Mouse (Mus musculus) neural tube, embryonic 15.5 days (tissue): ENCODE measurements around the gene Paip2b. TPM values are rescaled to one million over a fixed set of nuclear protein-coding genes. Genes with fewer than 3 reads are reported as not detected.
A peak's percentile ranks its signal among the peaks of the same experiment; 100 is the strongest.
"Not testable (repeated sequence)": the region's sequence is repeated elsewhere in the genome, so short reads cannot be mapped to it uniquely, and the experiment has no call there.

Experiments
- ATAC-seq: fragments of 200-750 bp; cut with Nextera tagmentation; 2 replicates; pipeline ENCODE4 v1.8.0; 2017; ENCODE audit warnings: mild to moderate bottlenecking, moderate TSS enrichment, moderate library complexity; ENCODE audit not compliant: low FRiP score
- H3K27ac ChIP-seq: fragments of 300-500 bp; sonication (generic); replicated peaks from 2 replicates; pipeline ENCODE4 v1.5.1; 2015; ENCODE audit warnings: mild to moderate bottlenecking, inconsistent platforms
- H3K27me3 ChIP-seq: fragments of 300-500 bp; sonication (generic); replicated peaks from 2 replicates; pipeline ENCODE4 v1.6.1; 2015; ENCODE audit warnings: inconsistent platforms
- H3K36me3 ChIP-seq: fragments of 300-500 bp; sonication (generic); 2 replicates; pipeline ENCODE4 v1.6.1; 2015; ENCODE audit warnings: inconsistent platforms
- H3K4me1 ChIP-seq: fragments of 300-500 bp; sonication (generic); 2 replicates; pipeline ENCODE4 v1.6.1; 2015; ENCODE audit warnings: inconsistent platforms
- H3K4me2 ChIP-seq: fragments of 300-500 bp; sonication (generic); 2 replicates; pipeline ENCODE4 v1.6.1; 2015; ENCODE audit warnings: inconsistent platforms, mild to moderate bottlenecking, moderate library complexity
- H3K4me3 ChIP-seq: fragments of 300-500 bp; sonication (generic); replicated peaks from 2 replicates; pipeline ENCODE4 v1.5.1; 2015; ENCODE audit warnings: mild to moderate bottlenecking, inconsistent platforms
- H3K9ac ChIP-seq: fragments of 300-500 bp; sonication (generic); replicated peaks from 2 replicates; pipeline ENCODE4 v1.6.1; 2015; ENCODE audit warnings: mild to moderate bottlenecking, inconsistent platforms
- H3K9me3 ChIP-seq: fragments of 300-500 bp; sonication (generic); replicated peaks from 2 replicates; pipeline ENCODE4 v1.6.1; 2016; ENCODE audit warnings: inconsistent platforms
- WGBS: fragments of 180-500 bp; shearing (Covaris S2); methylation state at CpG from one replicate; pipeline ENCODE4 v1.1.7; 2015; ENCODE audit warnings: mixed read lengths; 5-methylcytosine and 5-hydroxymethylcytosine counted together
- polyA plus RNA-seq: library from polyadenylated mRNA; unstranded; fragments of >200 nt; fragmentation: Nextera tagmentation; extraction: Ambion mirVana; gene quantifications from 2 replicates; pipeline ENCODE4 v1.2.1, GENCODE M21; 2015

Gene Paip2b
- polyA plus RNA-seq, 1 experiment from 2014 or later: 26.1 TPM

DNA sequence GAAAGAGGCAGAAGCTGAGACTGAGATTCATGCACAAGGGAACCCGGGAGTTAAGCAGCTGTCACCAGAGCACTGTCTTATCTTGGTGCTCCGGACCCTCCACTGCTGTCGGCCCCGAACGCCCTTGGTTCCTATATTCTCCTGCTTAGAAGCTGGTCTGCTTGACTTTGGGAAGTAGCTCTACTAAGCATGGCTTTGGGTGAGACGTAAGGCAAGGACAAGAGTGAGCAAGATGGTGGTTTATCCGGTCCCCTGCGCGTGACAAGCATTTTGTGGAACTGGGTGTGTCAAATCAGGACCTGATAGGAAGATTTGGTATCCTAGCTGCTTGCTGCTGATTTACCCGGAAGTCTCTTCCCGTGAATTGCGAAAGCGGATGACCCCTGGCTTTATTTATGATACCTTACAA, 36.0 kb downstream of the Paip2b start:
- Histone ChIP-seq H3K4me1 (peaks cover 27% of the 10 kb centered on the region), H3K9me3 (no peaks in the 10 kb centered on the region), H3K27ac (peak overlapping the region; percentile 91), H3K4me3 (peak overlapping the region; percentile 69), H3K27me3 (no peaks in the 10 kb centered on the region), H3K36me3 (peaks cover 30% of the 10 kb centered on the region), H3K9ac (peak overlapping the region; percentile 87), H3K4me2 (peak overlapping the region; percentile 88)
- peak; percentile 45; the same call in 1 of the 2 replicates for ATAC-seq
- WGBS: 8% methylated on average over 13 of the region's 13 CpGs

DNA sequence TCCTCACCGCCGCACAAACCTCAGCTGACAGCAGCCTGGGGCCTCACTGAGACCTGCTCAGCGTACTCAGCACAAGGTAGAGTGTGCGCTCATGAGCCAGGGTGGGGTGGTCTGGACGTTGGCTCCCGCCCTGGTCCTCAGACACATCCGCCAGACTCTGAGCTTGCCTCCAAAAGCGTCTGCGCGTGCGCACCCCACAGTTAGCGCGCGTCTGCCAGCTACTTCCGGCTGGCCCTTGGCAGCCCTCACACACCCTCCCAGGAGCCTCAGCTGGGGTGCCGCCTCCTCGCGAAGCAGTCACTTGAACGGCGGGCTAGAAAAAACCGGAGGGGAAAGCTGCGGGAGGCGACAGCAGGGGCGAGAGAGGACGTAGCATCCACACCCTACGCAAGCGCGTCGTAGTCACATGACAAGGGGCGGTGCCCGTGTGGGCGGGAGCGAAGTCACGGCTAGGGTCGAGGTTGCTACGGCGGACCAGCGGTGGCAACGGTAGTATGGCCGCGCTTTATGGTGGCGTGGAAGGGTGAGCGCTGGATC, 36.7 kb downstream of the Paip2b start, which contains the start of gene Nagk:
TSS of gene Nagk (plus strand) at position 223 of the 537 bp plus-strand sequence.
- Histone ChIP-seq H3K4me2 (peak within 1 kb of the TSS; percentile 88), H3K9ac (peak within 1 kb of the TSS; percentile 87), H3K27ac (peak within 1 kb of the TSS; percentile 91), H3K4me3 (peak within 1 kb of the TSS; percentile 69), H3K9me3 (no peaks in the 10 kb centered on the region), H3K4me1 (peaks cover 27% of the 10 kb centered on the region), H3K36me3 (peaks cover 23% of the 10 kb centered on the region), H3K27me3 (no peaks in the 10 kb centered on the region)
- whole genome bisulfite sequencing: under 1% methylated on average over 43 of the region's 43 CpGs
- ATAC-seq: peak; percentile 95

DNA sequence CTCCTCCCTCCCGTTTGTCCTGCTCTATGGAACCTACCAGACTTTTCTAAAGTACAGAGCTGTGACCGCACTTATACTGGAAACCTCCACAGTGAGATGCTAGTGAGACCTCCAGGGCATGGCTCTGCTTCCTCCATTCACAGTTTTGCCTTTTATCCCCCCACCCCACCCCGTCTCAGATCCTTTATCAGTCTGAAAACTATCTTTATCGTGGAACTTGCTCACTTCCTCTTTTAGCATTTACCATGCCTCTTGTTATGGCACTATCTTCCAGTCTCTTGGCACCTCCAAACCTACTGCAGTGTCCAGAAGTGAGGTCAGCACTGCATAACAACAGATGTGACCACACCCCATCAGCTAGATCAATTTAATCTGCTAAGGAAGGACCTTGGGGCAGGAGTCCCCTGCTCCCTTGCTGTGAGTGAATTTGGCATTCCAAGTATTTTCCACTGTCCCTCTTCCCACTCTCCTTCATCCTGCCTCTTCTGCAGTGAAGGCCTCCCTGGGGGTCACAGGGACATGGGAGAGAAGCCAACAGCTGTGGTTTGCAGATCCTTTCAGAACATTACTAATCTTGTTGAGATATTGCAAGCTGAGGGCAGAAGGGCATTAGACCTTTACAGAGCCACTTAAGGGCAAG, 40.2 kb downstream of the Paip2b start:
- 71% methylated on average over 4 of the region's 4 CpGs for WGBS
- Histone ChIP-seq H3K9ac (no peak overlapping the region), H3K9me3 (no peaks in the 10 kb centered on the region), H3K4me2 (no peak overlapping the region), H3K4me1 (peaks cover 16% of the 10 kb centered on the region), H3K4me3 (no peak overlapping the region), H3K27ac (no peak overlapping the region), H3K36me3 (no peaks in the 10 kb centered on the region), H3K27me3 (no peaks in the 10 kb centered on the region)
- ATAC-seq: no peak

DNA sequence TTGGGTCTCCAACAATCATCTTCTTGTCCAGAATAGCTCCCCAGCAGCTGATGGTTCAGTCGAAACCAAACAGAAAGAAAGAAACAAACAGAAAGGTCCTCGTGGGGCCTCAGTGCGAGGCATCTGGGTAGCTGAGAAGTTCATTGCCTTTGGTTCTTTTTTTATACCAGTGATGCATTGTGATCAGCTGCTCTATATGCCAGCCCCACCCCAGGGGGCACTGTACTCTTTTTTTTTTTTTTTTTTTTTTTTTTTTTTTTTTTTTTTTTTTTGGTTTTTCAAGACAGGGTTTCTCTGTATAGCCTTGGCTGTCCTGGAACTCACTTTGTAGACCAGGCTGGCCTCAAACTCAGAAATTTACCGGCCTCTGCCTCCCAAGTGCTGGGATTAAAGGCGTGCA, 41.0 kb downstream of the Paip2b start:
- not testable (repeated sequence) for H3K4me2 ChIP-seq, H3K9me3 ChIP-seq, H3K4me3 ChIP-seq, H3K36me3 ChIP-seq, H3K4me1 ChIP-seq, ATAC-seq, H3K9ac ChIP-seq, H3K27me3 ChIP-seq, H3K27ac ChIP-seq
- WGBS: 80% methylated on average over 5 of the region's 5 CpGs

DNA sequence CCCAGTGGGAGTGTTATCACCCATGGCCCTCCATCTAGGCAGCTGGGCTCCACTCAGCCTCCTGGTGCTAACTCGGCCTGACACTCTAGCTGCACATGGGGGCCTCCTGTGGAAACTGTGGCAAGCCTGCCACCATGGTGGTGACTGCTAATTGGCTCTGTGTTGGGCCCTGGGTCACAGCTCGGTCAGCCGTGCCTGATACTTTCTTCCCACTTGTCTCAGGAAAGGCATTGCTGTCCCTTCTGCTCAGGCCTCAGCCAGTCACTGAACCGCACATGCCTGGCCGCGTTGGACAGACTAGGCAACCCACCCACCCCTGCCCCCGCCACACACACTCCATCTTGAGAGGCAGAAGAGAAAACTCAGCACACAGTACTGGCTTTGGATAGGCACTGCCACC, 43.0 kb downstream of the Paip2b start:
- Histone ChIP-seq H3K27me3 (no peaks in the 10 kb centered on the region), H3K4me3 (no peak overlapping the region), H3K9me3 (no peaks in the 10 kb centered on the region), H3K4me2 (no peak overlapping the region), H3K4me1 (no peaks in the 10 kb centered on the region), H3K36me3 (no peaks in the 10 kb centered on the region), H3K27ac (no peak overlapping the region), H3K9ac (no peak overlapping the region)
- WGBS: 38% methylated on average over 7 of the region's 7 CpGs
- 0 out of 2 replicates have a peak, but pooled peaks have one; percentile 41 for ATAC-seq

DNA sequence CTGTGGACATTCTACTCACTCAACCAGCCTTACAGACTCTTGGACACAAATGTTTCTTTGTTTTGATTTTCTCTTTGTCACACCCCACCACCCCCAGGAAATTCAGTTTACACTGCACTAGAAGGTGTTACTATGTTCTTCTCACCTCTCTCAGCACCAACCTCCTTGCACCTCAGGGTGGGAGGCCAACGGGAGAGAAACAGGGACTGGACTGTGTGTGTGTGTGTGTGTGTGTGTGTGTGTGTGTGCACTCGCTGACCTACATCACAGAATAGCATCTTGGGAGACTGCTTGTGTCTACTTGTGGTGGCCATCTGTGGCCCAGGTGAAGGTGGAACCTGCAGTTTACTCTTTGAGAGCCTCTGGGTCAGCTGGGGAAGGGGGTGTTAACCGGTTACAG, 45.1 kb downstream of the Paip2b start:
- WGBS: 91% methylated on average over 3 of the region's 3 CpGs
- ATAC-seq: no peak
- H3K4me1 ChIP-seq: no peaks in the 10 kb centered on the region
- H3K27ac ChIP-seq: no peak overlapping the region
- no peak overlapping the region for H3K9ac ChIP-seq
- H3K27me3 ChIP-seq: no peaks in the 10 kb centered on the region
- no peaks in the 10 kb centered on the region for H3K9me3 ChIP-seq
- H3K4me2 ChIP-seq: no peak overlapping the region
- H3K4me3 ChIP-seq: no peak overlapping the region
- H3K36me3 ChIP-seq: no peaks in the 10 kb centered on the region

DNA sequence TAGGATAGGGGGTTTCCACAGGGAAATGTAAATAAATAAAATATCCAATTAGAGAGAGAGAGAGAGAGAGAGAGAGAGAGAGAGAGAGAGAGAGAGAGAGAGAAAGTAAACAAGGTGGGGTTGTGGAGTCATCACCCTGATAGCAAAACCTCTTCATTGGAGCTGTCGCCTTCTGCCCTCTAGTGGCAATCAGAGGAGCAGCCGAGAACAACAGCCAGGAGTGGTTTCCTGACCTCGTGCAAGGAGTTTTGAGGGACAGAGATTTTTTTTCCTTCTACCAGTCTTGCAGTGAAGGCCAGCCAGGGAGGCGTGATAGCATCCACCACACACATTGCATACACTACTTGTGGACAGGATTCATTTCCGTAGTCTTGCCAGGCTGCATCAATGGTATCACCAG, 52.5 kb downstream of the Paip2b start:
- 4% methylated on average over 5 of the region's 5 CpGs for WGBS
- Histone ChIP-seq H3K4me1 (peaks cover 20% of the 10 kb centered on the region), H3K9ac (no peak overlapping the region), H3K4me3 (no peak overlapping the region), H3K36me3 (no peaks in the 10 kb centered on the region), H3K27ac (no peak overlapping the region), H3K4me2 (no peak overlapping the region), H3K27me3 (no peaks in the 10 kb centered on the region), H3K9me3 (no peaks in the 10 kb centered on the region)
- no peak for ATAC-seq

DNA sequence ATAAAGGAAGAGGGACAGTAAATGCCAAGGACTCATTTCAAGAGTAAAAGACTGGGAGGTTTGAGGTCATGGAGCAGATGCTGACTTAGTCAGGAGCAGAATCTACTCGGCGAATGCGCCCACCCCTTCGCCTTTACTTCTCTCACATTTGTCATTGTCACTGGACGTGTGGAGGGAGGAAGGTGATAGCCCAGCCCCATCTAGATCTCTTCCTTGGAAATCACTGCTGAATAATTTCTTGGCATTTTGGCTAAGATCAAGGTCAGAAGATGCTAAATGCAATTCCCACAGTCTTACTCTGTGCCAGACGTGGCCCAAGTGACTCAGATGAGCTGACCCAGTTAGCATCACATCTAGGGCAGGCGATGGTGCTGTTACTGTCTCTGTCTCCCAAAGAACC, 53.2 kb downstream of the Paip2b start:
- no peak overlapping the region for H3K9ac ChIP-seq
- H3K36me3 ChIP-seq: no peaks in the 10 kb centered on the region; the same call in 1 of the 2 replicates
- H3K9me3 ChIP-seq: no peaks in the 10 kb centered on the region
- ATAC-seq: no peak
- no peak overlapping the region for H3K4me2 ChIP-seq
- no peaks in the 10 kb centered on the region for H3K27me3 ChIP-seq
- H3K27ac ChIP-seq: no peak overlapping the region
- peaks cover 27% of the 10 kb centered on the region for H3K4me1 ChIP-seq
- H3K4me3 ChIP-seq: no peak overlapping the region
- WGBS: 87% methylated on average over 7 of the region's 7 CpGs

DNA sequence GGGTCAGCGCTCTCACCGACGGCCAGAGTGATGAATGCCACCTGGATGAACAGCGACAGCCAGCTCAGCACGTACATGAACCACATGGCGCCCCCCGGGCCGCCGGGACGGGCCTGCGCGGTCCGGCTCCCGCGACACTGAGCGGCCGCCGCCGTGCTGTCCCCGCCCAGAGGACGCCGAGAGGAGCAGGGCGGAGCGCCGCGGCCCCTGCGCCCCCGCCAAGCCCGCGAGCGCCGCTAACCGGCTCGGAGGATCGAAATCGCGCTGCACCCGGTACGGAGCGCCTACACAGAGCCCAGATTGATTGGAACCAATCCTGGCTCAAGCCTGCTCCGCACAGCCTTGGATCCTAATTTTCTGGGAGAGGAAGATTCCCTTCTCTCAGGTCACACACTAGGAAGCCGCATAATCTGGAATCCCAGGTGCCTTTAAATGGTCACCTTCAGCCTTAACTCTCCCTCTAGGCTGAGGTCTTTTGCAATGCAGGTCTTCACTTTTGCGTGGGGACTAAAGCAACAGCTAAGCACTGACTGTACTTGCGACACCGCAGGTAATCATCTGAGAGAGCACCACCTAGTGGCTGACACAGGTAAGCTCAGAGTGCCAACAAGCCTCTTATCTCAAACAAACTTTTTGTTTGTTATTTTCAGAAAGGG, 55.8 kb downstream of the Paip2b start, which contains the start of gene Tex261:
TSS of gene Tex261 (minus strand) at position 176 of the 656 bp plus-strand sequence.
- ATAC-seq: peak; percentile 95
- WGBS: under 1% methylated on average over 45 of the region's 45 CpGs

DNA sequence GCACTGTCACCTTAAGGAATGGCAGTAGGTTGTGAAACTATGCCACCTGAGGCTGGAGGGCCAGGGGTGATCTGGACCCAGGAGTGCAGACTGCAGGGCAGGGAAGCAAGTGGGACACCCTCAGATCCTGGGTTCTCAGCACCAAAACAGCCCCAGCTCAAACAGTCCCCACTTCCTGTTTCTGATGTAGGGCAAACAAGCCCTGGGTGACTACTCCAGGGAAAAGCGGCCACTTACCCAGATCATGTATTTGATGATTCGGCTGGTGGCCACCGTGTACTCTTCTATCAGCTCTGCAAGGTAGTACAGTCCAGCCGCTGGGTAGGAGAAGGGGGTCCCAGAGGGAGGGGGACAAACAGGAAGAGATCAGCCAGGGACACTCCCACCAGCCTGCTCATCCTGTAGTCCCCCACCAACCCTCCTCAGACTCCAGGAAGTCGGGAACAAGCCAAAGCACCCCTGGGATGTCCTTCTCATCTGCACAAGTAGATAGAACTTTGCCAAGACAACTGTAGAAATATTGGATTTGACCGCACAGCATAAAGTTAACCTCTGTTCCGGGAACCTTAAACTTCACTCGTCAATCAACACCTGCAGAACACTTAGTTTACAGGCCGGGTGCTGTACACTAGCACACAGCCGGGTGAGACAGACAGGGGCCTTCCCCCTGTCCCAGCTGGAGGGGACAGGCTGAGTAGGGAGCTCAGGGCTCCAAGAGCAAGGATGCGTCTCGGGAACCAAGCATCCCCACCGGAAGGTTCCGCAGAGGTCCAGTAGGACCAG, 56.6 kb downstream of the Paip2b start:
- peak overlapping the region; percentile 87 for H3K4me2 ChIP-seq
- peak; percentile 56 for ATAC-seq
- H3K36me3 ChIP-seq: peaks cover 27% of the 10 kb centered on the region
- 3% methylated on average over 14 of the region's 14 CpGs for WGBS
- peak overlapping the region; percentile 98 for H3K4me3 ChIP-seq
- peak overlapping the region; percentile 95 for H3K9ac ChIP-seq
- H3K27me3 ChIP-seq: no peaks in the 10 kb centered on the region
- peak overlapping the region; percentile 86 for H3K27ac ChIP-seq
- peaks cover 35% of the 10 kb centered on the region for H3K4me1 ChIP-seq
- no peaks in the 10 kb centered on the region for H3K9me3 ChIP-seq

More for the DNA sequence above, 55.8 kb downstream of the Paip2b start, which contains the start of gene Tex261:
- Histone ChIP-seq H3K36me3 (peaks cover 25% of the 10 kb centered on the region; the same call in 1 of the 2 replicates), H3K27ac (peak within 1 kb of the TSS; percentile 86), H3K27me3 (no peaks in the 10 kb centered on the region), H3K4me3 (peak within 1 kb of the TSS; percentile 98), H3K9me3 (no peaks in the 10 kb centered on the region), H3K9ac (peak within 1 kb of the TSS; percentile 95), H3K4me2 (peak within 1 kb of the TSS; percentile 87), H3K4me1 (peaks cover 35% of the 10 kb centered on the region)

DNA sequence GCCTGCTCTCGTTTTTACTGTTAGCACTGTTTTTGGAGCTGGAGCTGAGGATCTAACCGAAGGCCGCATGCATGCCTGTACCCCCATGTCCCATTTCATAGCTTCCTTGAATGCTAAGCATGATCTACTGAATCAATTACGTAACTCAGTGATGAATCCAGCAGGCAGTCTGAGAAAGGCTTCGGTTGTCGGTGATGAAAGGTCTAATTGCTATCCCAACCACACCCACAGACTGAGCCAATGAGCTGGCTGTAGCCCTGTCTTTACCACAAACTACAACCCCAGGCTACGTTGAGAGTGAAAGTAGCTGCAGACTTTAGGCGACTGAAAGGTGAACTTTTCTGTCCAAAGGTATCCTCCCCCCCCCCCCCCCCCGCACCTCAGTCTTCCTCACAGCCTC, 57.4 kb downstream of the Paip2b start:
- Histone ChIP-seq H3K4me1 (peaks cover 35% of the 10 kb centered on the region), H3K36me3 (peaks cover 35% of the 10 kb centered on the region), H3K9me3 (no peaks in the 10 kb centered on the region), H3K4me2 (peak overlapping the region; percentile 87), H3K27me3 (no peaks in the 10 kb centered on the region), H3K27ac (no peak overlapping the region), H3K4me3 (peak overlapping the region; percentile 98; the same call in 1 of the 2 replicates), H3K9ac (no peak overlapping the region)
- no peak for ATAC-seq
- 52% methylated on average over 8 of the region's 9 CpGs for whole genome bisulfite sequencing
